Mouse (Mus musculus) heart, adult 8-10 months (tissue): ENCODE measurements at regions not wholly inside any gene's neighbourhood (a gene's known extent, or its start where the extent isn't known, plus 50 kb on each side); places are given as distances from the start of the nearest gene placed in this dataset.
"Not testable (repeated sequence)": the region's sequence is repeated elsewhere in the genome, so short reads cannot be mapped to it uniquely, and the experiment has no call there.

ENCODE experiments used
- DNase-seq: peaks from one replicate; pipeline ENCODE4 v3.0.0; 2022; ENCODE audit warnings: low spot score

GRCm38 (mm10) chr16:56323828-56324227, 119.7 kb downstream of the Impg2 start:
- not testable (repeated sequence) for DNase-seq

- DNase-seq: no peak
These were observed 128.3 kb upstream of the Abi3bp start for GRCm38 (mm10) chr16:56349415-56349814.

- no peak for DNase-seq
These were observed 124.8 kb upstream of the Abi3bp start for GRCm38 (mm10) chr16:56352888-56353287.

- DNase-seq: peak; percentile 21
These were observed 118.6 kb upstream of the Abi3bp start for GRCm38 (mm10) chr16:56359101-56359500.

- peak; percentile 16 for DNase-seq
These were observed 116.7 kb upstream of the Abi3bp start for GRCm38 (mm10) chr16:56360992-56361391.

GRCm38 (mm10) chr16:56378356-56378755, 99.3 kb upstream of the Abi3bp start:
- no peak for DNase-seq

- DNase-seq: no peak
These were observed 97.0 kb upstream of the Abi3bp start for GRCm38 (mm10) chr16:56380680-56381079.

GRCm38 (mm10) chr16:56386539-56386938, 91.1 kb upstream of the Abi3bp start:
- peak; percentile 7 for DNase-seq

GRCm38 (mm10) chr16:56392843-56393242, 84.8 kb upstream of the Abi3bp start:
- no peak for DNase-seq

GRCm38 (mm10) chr16:56396586-56396985, 81.1 kb upstream of the Abi3bp start:
- no peak for DNase-seq

- no peak for DNase-seq
These were observed 78.1 kb upstream of the Abi3bp start for GRCm38 (mm10) chr16:56399541-56399940.

- DNase-seq: peak; percentile 38
These were observed 53.9 kb upstream of the Abi3bp start for GRCm38 (mm10) chr16:56423761-56424160.
